Mouse (Mus musculus) lung, adult 2 months (tissue): Measurements from ENCODE around the gene H2al2a.

ENCODE experiments used
- CTCF ChIP-seq: fragments of 200-500 bp; IDR thresholded peaks from 2 replicates; pipeline ENCODE4 v1.5.1; 2011; ENCODE audit warnings: mild to moderate bottlenecking, low read length, control low read depth; ENCODE audit not compliant: insufficient read depth
- POLR2A ChIP-seq: fragments of 200-500 bp; IDR thresholded peaks from 2 replicates; pipeline ENCODE4 v1.6.1; 2011; ENCODE audit warnings: low read depth, mild to moderate bottlenecking, control low read depth, low read length, borderline replicate concordance; ENCODE audit errors: extremely low read depth

DNA sequence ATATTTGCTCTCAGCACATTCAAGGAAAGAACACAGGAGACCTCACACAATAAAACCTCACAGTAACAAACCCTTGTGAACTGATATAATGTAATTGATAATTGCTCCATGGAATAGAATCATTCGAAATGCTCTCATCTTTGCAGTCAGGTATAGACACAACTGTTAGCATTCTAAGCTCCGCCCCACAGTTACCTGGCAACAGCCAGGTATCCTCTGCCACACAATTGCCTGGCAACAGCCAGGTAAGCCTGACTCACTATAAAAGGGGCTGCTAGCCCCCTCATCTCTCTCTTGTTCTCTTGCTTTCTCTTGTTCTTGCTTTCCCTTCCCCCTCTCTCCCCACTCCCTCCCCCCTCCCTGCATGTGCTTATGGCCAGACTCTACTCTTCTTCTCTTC lies 28.2 kb downstream of the H2al2a start:
- TF ChIP-seq CTCF = no peak
- TF ChIP-seq POLR2A = no peak
